Mouse (Mus musculus): ENCODE measurements around the gene Uqcrc2. TPM values are rescaled to one million over a fixed set of nuclear protein-coding genes. Genes with fewer than 3 reads are reported as not detected.

The Uqcrc2 gene
- 730 TPM for polyA plus RNA-seq (2014; fragmentation: Illumina TruSeq; extraction: RNeasy Lipid Tissue Mini Kit (QIAGEN cat#74804); ENCODE audit: low replicate concordance)

GRCm38 (mm10) chr7:120634711-120635361 is at the start of gene Uqcrc2:
TSS of gene Uqcrc2 (plus strand) at chr7:120635176.

GRCm38 (mm10) chr7:120670153-120670875 is 35.3 kb downstream of the Uqcrc2 start, which contains the start of gene Pdzd9:
TSS of gene Pdzd9 (minus strand) at chr7:120670343.

GRCm38 (mm10) chr7:120677001-120677643 is 42.1 kb downstream of the Uqcrc2 start, which contains the start of gene Mosmo:
TSS of gene Mosmo (plus strand) at chr7:120677618.

Other genes starting within 250 kb of the Uqcrc2 start
- not detected for gene Abca16, start 225.5 kb upstream of the Uqcrc2 start, polyA plus RNA-seq (2014; fragmentation: Illumina TruSeq; extraction: RNeasy Lipid Tissue Mini Kit (QIAGEN cat#74804); ENCODE audit: low replicate concordance)
- not detected for gene Pdzd9, start 35.2 kb downstream of the Uqcrc2 start, polyA plus RNA-seq (2014; fragmentation: Illumina TruSeq; extraction: RNeasy Lipid Tissue Mini Kit (QIAGEN cat#74804); ENCODE audit: low replicate concordance)
- gene Mosmo, start 42.4 kb downstream of the Uqcrc2 start, polyA plus RNA-seq (2014; fragmentation: Illumina TruSeq; extraction: RNeasy Lipid Tissue Mini Kit (QIAGEN cat#74804); ENCODE audit: low replicate concordance): 23.7 TPM
- gene Vwa3a, start 104.1 kb downstream of the Uqcrc2 start, polyA plus RNA-seq (2014; fragmentation: Illumina TruSeq; extraction: RNeasy Lipid Tissue Mini Kit (QIAGEN cat#74804); ENCODE audit: low replicate concordance): not detected
- not detected for gene Gm5737, start 177.2 kb downstream of the Uqcrc2 start, polyA plus RNA-seq (2014; fragmentation: Illumina TruSeq; extraction: RNeasy Lipid Tissue Mini Kit (QIAGEN cat#74804); ENCODE audit: low replicate concordance)
- gene Eef2k, start 207.7 kb downstream of the Uqcrc2 start, polyA plus RNA-seq (2014; fragmentation: Illumina TruSeq; extraction: RNeasy Lipid Tissue Mini Kit (QIAGEN cat#74804); ENCODE audit: low replicate concordance): 2.9 TPM

All from small intestine, adult 10 weeks (tissue).